9 mouse cellular contexts compared by ENCODE assay signal in genomic region chr10:62186882-62187281, GRCm38 (mm10). TPM values are rescaled to one million over a fixed set of nuclear protein-coding genes. Genes with fewer than 3 reads are reported as not detected.
DNase-seq lines count a peak whose midpoint lies in the region; ATAC-seq and TF ChIP-seq lines count a peak whose summit lies in the region.
"Had no signal": no experiment of that assay in that cellular context is flagged by ENCODE, and none has a peak within 500 bp of the region (broad histone marks: within the 10 kb centered on the region; RNA-seq: fewer than 3 reads in every experiment).

No protein-coding gene starts in this region.

- no peaks in the 10 kb centered on the region for H3K9me3 ChIP-seq in forebrain, postnatal 0 days (ENCODE audit: low read length)
- no peaks in the 10 kb centered on the region for H3K9me3 ChIP-seq in hindbrain, embryonic 14.5 days (ENCODE audit: control insufficient read depth, low read length)
- H3K9me3 ChIP-seq: limb, embryonic 15.5 days had no signal

- WGBS in forebrain, postnatal 0 days, result 21% methylated on average over 7 of the region's 7 CpGs
- 22% methylated on average over 7 of the region's 7 CpGs for WGBS in hindbrain, embryonic 14.5 days

- H3K36me3 ChIP-seq in forebrain, postnatal 0 days (ENCODE audit: insufficient read depth), result no peaks in the 10 kb centered on the region
- no peaks in the 10 kb centered on the region for H3K36me3 ChIP-seq in hindbrain, embryonic 14.5 days (replicated peaks; ENCODE audit: control insufficient read depth, insufficient read depth)
- H3K36me3 ChIP-seq: limb, embryonic 15.5 days had no signal

- no peak overlapping the region for H3K4me3 ChIP-seq in forebrain, postnatal 0 days (ENCODE audit: low read depth, low read length)
- H3K4me3 ChIP-seq in hindbrain, embryonic 14.5 days (replicated peaks; ENCODE audit: low read length), result no peak overlapping the region
- H3K4me3 ChIP-seq in left cerebral cortex, adult 2 months, result no peak overlapping the region
- H3K4me3 ChIP-seq: limb, embryonic 15.5 days had no signal

- DNase-seq in MN1 (ENCODE audit: low spot score), result peak; percentile 66
- peak; percentile 67 for DNase-seq in cerebellum, adult 11-12 months
- DNase-seq in forebrain, postnatal 0 days, result peak; percentile 86
- peak; percentile 86 for DNase-seq in hindbrain, embryonic 14.5 days (ENCODE audit: low spot score)
- DNase-seq in left cerebral cortex, adult 2 months (ENCODE audit: extremely low spot score in 1 of 2, low spot score in 2 of 2), result peak; percentile 79 to 92
- DNase-seq in right cerebral cortex, postnatal 25 days, result peak; percentile 72
- DNase-seq in urinary bladder, postnatal 36 days (ENCODE audit: low spot score in 2 of 2), result peak; percentile 71 to 81

- H3K9ac ChIP-seq in forebrain, postnatal 0 days, result no peak overlapping the region
- no peak overlapping the region for H3K9ac ChIP-seq in hindbrain, embryonic 14.5 days
- H3K9ac ChIP-seq: limb, embryonic 15.5 days had no signal

- peak; percentile 57 for ATAC-seq in forebrain, postnatal 0 days
- ATAC-seq in hindbrain, embryonic 14.5 days (ENCODE audit: low FRiP score), result peak; percentile 65; the same call in 1 of the 2 replicates
- ATAC-seq in megakaryocyte progenitor cell, adult 5-6 weeks (replicated peaks; ENCODE audit: poor library complexity), result peak; percentile 48

- TF ChIP-seq CTCF in forebrain, postnatal 0 days (IDR thresholded peaks at IDR 0.05; ENCODE audit: low read depth), result peak; percentile 92
- TF ChIP-seq CTCF in left cerebral cortex, adult 2 months (IDR thresholded peaks at IDR 0.05), result peak; percentile 98

- H3K4me2 ChIP-seq in forebrain, postnatal 0 days (ENCODE audit: low read depth), result no peak overlapping the region
- H3K4me2 ChIP-seq in hindbrain, embryonic 14.5 days (replicated peaks), result no peak overlapping the region
- H3K4me2 ChIP-seq: limb, embryonic 15.5 days had no signal

- no peaks in the 10 kb centered on the region for H3K4me1 ChIP-seq in forebrain, postnatal 0 days (ENCODE audit: insufficient read depth)
- no peaks in the 10 kb centered on the region for H3K4me1 ChIP-seq in hindbrain, embryonic 14.5 days (replicated peaks; ENCODE audit: control insufficient read depth, insufficient read depth, low read length)

- H3K27ac ChIP-seq in forebrain, postnatal 0 days (ENCODE audit: low read depth, low read length), result no peak overlapping the region
- H3K27ac ChIP-seq in hindbrain, embryonic 14.5 days, result no peak overlapping the region
- H3K27ac ChIP-seq in left cerebral cortex, adult 2 months, result no peak overlapping the region
- H3K27ac ChIP-seq: limb, embryonic 15.5 days had no signal

- no peaks in the 10 kb centered on the region for H3K27me3 ChIP-seq in forebrain, postnatal 0 days (ENCODE audit: insufficient read depth, low read length)
- peaks cover 10% of the 10 kb centered on the region; the same call in 1 of the 2 replicates for H3K27me3 ChIP-seq in hindbrain, embryonic 14.5 days (ENCODE audit: control insufficient read depth, insufficient read depth, low read length)

- intact Hi-C loops in left cerebral cortex, adult 2 months (cut with DNase I), result loop anchor here (1.0 to 5.0 kb wide), 3 partner anchors 56 to 300 kb away; partner anchors contain the start of gene Vps26a

RNA-seq across cellular contexts. Expression of gene Fam241b, which starts 43.2 kb away (rescaled TPM):
- total RNA-seq in forebrain, postnatal 0 days (2014; rRNA removed), result 118 and 120 TPM in 2 replicates
- 193 and 196 TPM in 2 replicates for polyA plus RNA-seq in forebrain, postnatal 0 days (2015; fragmentation: Nextera tagmentation; extraction: Ambion mirVana)
- 41.6 TPM in 2 replicates for polyA plus RNA-seq in hindbrain, embryonic 14.5 days (2014; fragmentation: Nextera tagmentation; extraction: Ambion mirVana)
- 10 to 100 TPM; 50.1 to 58.3 TPM for total RNA-seq in left cerebral cortex, adult 2 months (2021)
- total RNA-seq in megakaryocyte progenitor cell, adult 5-6 weeks (2015), result not detected in 2 replicates
- total RNA-seq in megakaryocyte progenitor cell, adult 5-6 weeks (2017), result not detected in 2 replicates

RNA-seq across cellular contexts. Expression of gene Tspan15, which starts 44.2 kb away (rescaled TPM):
- total RNA-seq in forebrain, postnatal 0 days (2014; rRNA removed), result 7.2 and 11.6 TPM in 2 replicates
- polyA plus RNA-seq in forebrain, postnatal 0 days (2015; fragmentation: Nextera tagmentation; extraction: Ambion mirVana), result 11.6 and 15.2 TPM in 2 replicates
- 14.5 and 14.6 TPM in 2 replicates for polyA plus RNA-seq in hindbrain, embryonic 14.5 days (2014; fragmentation: Nextera tagmentation; extraction: Ambion mirVana)
- total RNA-seq in left cerebral cortex, adult 2 months (2021), result 10 to 100 TPM in 1 of 2 experiments, 1 to 10 TPM in 1; 8.5 to 10.4 TPM
- total RNA-seq in megakaryocyte progenitor cell, adult 5-6 weeks (2015), result 0.15 and 0.49 TPM in 2 replicates
- total RNA-seq in megakaryocyte progenitor cell, adult 5-6 weeks (2017), result 0.21 TPM in 1 of 2 replicates, not detected in the other

RNA-seq across cellular contexts. Expression of gene Neurog3, which starts 54.0 kb away (rescaled TPM):
- not detected in 2 replicates for total RNA-seq in forebrain, postnatal 0 days (2014; rRNA removed)
- polyA plus RNA-seq in forebrain, postnatal 0 days (2015; fragmentation: Nextera tagmentation; extraction: Ambion mirVana), result not detected in 2 replicates
- polyA plus RNA-seq in hindbrain, embryonic 14.5 days (2014; fragmentation: Nextera tagmentation; extraction: Ambion mirVana), result not detected in 2 replicates
- not detected for total RNA-seq in left cerebral cortex, adult 2 months (2021)
- not detected in 2 replicates for total RNA-seq in megakaryocyte progenitor cell, adult 5-6 weeks (2015)
- not detected in 2 replicates for total RNA-seq in megakaryocyte progenitor cell, adult 5-6 weeks (2017)
- polyA plus RNA-seq: limb, embryonic 15.5 days had no signal

Comparison
In these comparisons a context has a peak if more than half of its experiments do, and no peak if none do; other contexts are left out.
1. RNA of gene Fam241b, which starts 43.2 kb away (total RNA-seq): 118 to 120 TPM in forebrain, postnatal 0 days and 50.1 to 58.3 TPM in left cerebral cortex, adult 2 months; not detected in megakaryocyte progenitor cell, adult 5-6 weeks; every median in the first group is over 10 times any median in the second.
2. Peak in every context shown above with its lines, with median percentiles within 50 percentile points of each other: DNase-seq and ATAC-seq.